Mouse (Mus musculus) limb, embryonic 14.5 days (tissue): ENCODE measurements around the gene Ass1. TPM values are rescaled to one million over a fixed set of nuclear protein-coding genes. Genes with fewer than 3 reads are reported as not detected.
A peak's percentile ranks its signal among the peaks of the same experiment; 100 is the strongest.

Experiments
- ATAC-seq: fragments of 200-750 bp; cut with Nextera tagmentation; 2 replicates; pipeline ENCODE4 v1.8.0; 2017; ENCODE audit warnings: low read depth, moderate number of reproducible peaks, moderate TSS enrichment; ENCODE audit not compliant: low FRiP score
- DNase-seq: peaks from one replicate; pipeline ENCODE4 v3.0.0-alpha.2; 2015; ENCODE audit warnings: low spot score
- H3K27ac ChIP-seq: fragments of 300-500 bp; sonication (generic); replicated peaks from 2 replicates; pipeline ENCODE4 v1.5.1; 2014; ENCODE audit warnings: low read depth, mild to moderate bottlenecking, low read length, moderate library complexity, mixed read lengths
- H3K27me3 ChIP-seq: fragments of 300-500 bp; sonication (generic); 2 replicates; pipeline ENCODE4 v1.6.1; 2014; ENCODE audit warnings: low read length, mixed read lengths; ENCODE audit not compliant: control insufficient read depth, insufficient read depth
- H3K36me3 ChIP-seq: fragments of 300-500 bp; sonication (generic); 2 replicates; pipeline ENCODE4 v1.6.1; 2014; ENCODE audit warnings: mild to moderate bottlenecking, low read length, moderate library complexity, mixed read lengths; ENCODE audit not compliant: control insufficient read depth, insufficient read depth
- H3K4me1 ChIP-seq: fragments of 300-500 bp; sonication (generic); 2 replicates; pipeline ENCODE4 v1.6.1; 2014; ENCODE audit warnings: antibody characterized with exemption, low read length, mixed read lengths; ENCODE audit not compliant: control insufficient read depth, insufficient read depth
- H3K4me2 ChIP-seq: fragments of 300-500 bp; sonication (generic); replicated peaks from 2 replicates; pipeline ENCODE4 v1.6.1; 2014; ENCODE audit warnings: low read depth, mild to moderate bottlenecking, low read length, moderate library complexity; ENCODE audit not compliant: severe bottlenecking
- H3K4me3 ChIP-seq: fragments of 300-500 bp; sonication (generic); replicated peaks from 2 replicates; pipeline ENCODE4 v1.5.1; 2014; ENCODE audit warnings: low read length
- H3K9ac ChIP-seq: fragments of 300-500 bp; sonication (generic); 2 replicates; pipeline ENCODE4 v1.6.1; 2014; ENCODE audit warnings: mild to moderate bottlenecking, low read depth, low read length, moderate library complexity; ENCODE audit not compliant: severe bottlenecking
- H3K9me3 ChIP-seq: fragments of 300-500 bp; sonication (generic); 2 replicates; pipeline ENCODE4 v1.6.1; 2016; ENCODE audit warnings: low read length; ENCODE audit not compliant: control insufficient read depth
- POLR2A ChIP-seq: fragments of 200-500 bp; IDR thresholded peaks from 2 replicates; pipeline ENCODE4 v1.8.0; 2012; ENCODE audit warnings: inconsistent platforms, mild to moderate bottlenecking, moderate library complexity, borderline replicate concordance; ENCODE audit not compliant: insufficient read depth, insufficient read length; ENCODE audit errors: extremely low read depth
- WGBS: fragments of 180-500 bp; shearing (Covaris S2); extraction: QIAGEN DNeasy Blood & Tissue Kit; methylation state at CpG from one replicate; pipeline ENCODE4 v1.1.7; 2014; 5-methylcytosine and 5-hydroxymethylcytosine counted together
- polyA plus RNA-seq, 2 experiments: library from polyadenylated mRNA; depleted of rRNA in 1 of 2; stranded (reverse) in 1 of 2; unstranded in 1 of 2; fragments of >200 nt; fragmentation: Nextera tagmentation in 1 of 2; extraction: Ambion mirVana in 1 of 2; gene quantifications; 2 replicates each; pipeline versions ENCODE4 v1.2.1 to v1.2.3; 2012 to 2014

Ass1 gene
- polyA plus RNA-seq, 2 experiments = 17.1 to 27.1 TPM

- Histone ChIP-seq H3K27me3 (no peaks in the 10 kb centered on the region), H3K27ac (no peak overlapping the region), H3K36me3 (no peaks in the 10 kb centered on the region), H3K4me2 (no peak overlapping the region), H3K9ac (no peak overlapping the region), H3K4me1 (no peaks in the 10 kb centered on the region), H3K9me3 (no peaks in the 10 kb centered on the region), H3K4me3 (no peak overlapping the region)
- DNase-seq = no peak
- no peak for TF ChIP-seq POLR2A
- 75% methylated on average over 13 of the region's 13 CpGs for WGBS
- ATAC-seq = no peak
Observed at GRCm38 (mm10) chr2:31495046-31495476, 25.1 kb downstream of the Ass1 start.

- Histone ChIP-seq H3K4me2 (no peak overlapping the region), H3K4me1 (no peaks in the 10 kb centered on the region), H3K9me3 (no peaks in the 10 kb centered on the region), H3K27ac (no peak overlapping the region), H3K4me3 (no peak overlapping the region), H3K9ac (no peak overlapping the region), H3K36me3 (no peaks in the 10 kb centered on the region), H3K27me3 (no peaks in the 10 kb centered on the region)
- DNase-seq (no peak), ATAC-seq (no peak)
- WGBS = 35% methylated on average over 1 of the region's 1 CpGs
- TF ChIP-seq POLR2A = no peak
Observed at GRCm38 (mm10) chr2:31496141-31496540, 26.1 kb downstream of the Ass1 start.

- no peaks in the 10 kb centered on the region for H3K4me1 ChIP-seq
- H3K4me3 ChIP-seq = no peak overlapping the region
- no peak overlapping the region for H3K9ac ChIP-seq
- TF ChIP-seq POLR2A = no peak
- H3K4me2 ChIP-seq = no peak overlapping the region
- no peaks in the 10 kb centered on the region for H3K36me3 ChIP-seq
- 55% methylated on average over 7 of the region's 7 CpGs for WGBS
- H3K9me3 ChIP-seq = no peaks in the 10 kb centered on the region
- H3K27me3 ChIP-seq = no peaks in the 10 kb centered on the region
- no peak overlapping the region for H3K27ac ChIP-seq
- DNase-seq = no peak
- ATAC-seq = 0 out of 2 replicates have a peak, but pooled peaks have one; percentile 50
Observed at GRCm38 (mm10) chr2:31497113-31497512, 27.1 kb downstream of the Ass1 start.

- Histone ChIP-seq H3K9me3 (no peaks in the 10 kb centered on the region), H3K4me3 (no peak overlapping the region), H3K27me3 (no peaks in the 10 kb centered on the region), H3K36me3 (no peaks in the 10 kb centered on the region), H3K27ac (no peak overlapping the region), H3K9ac (no peak overlapping the region), H3K4me2 (no peak overlapping the region), H3K4me1 (no peaks in the 10 kb centered on the region)
- no peak for ATAC-seq
- no peak for DNase-seq
- TF ChIP-seq POLR2A = no peak
- WGBS = 74% methylated on average over 19 of the region's 19 CpGs
Observed at GRCm38 (mm10) chr2:31497635-31498034, 27.6 kb downstream of the Ass1 start.

GRCm38 (mm10) chr2:31499327-31500291, 29.6 kb downstream of the Ass1 start:
- H3K4me1 ChIP-seq = no peaks in the 10 kb centered on the region
- no peak for DNase-seq

More at GRCm38 (mm10) chr2:31499327-31500291, 29.6 kb downstream of the Ass1 start:
- 29% methylated on average over 21 of the region's 21 CpGs for WGBS
- TF ChIP-seq POLR2A = no peak
- Histone ChIP-seq H3K27ac (no peak overlapping the region), H3K4me2 (no peak overlapping the region), H3K27me3 (no peaks in the 10 kb centered on the region), H3K9me3 (no peaks in the 10 kb centered on the region), H3K9ac (no peak overlapping the region), H3K36me3 (no peaks in the 10 kb centered on the region), H3K4me3 (no peak overlapping the region)
- no peak for ATAC-seq
